Mouse (Mus musculus): ENCODE measurements around the gene Anxa2. TPM values are rescaled to one million over a fixed set of nuclear protein-coding genes. Genes with fewer than 3 reads are reported as not detected.

Gene Anxa2
- total RNA-seq, 2 experiments from 2014 or later = 28.0 to 52.6 TPM

- no peak overlapping the region for H3K4me3 ChIP-seq
- no peak for DNase-seq
- intact Hi-C loops (cut with DNase I) = no loop called here
- peak; percentile 51 for TF ChIP-seq CTCF (IDR thresholded peaks at IDR 0.05)
- no peak overlapping the region for H3K27ac ChIP-seq
Observed at GRCm38 (mm10) chr9:69488972-69489371, 35.6 kb downstream of the Anxa2 start.

DNA sequence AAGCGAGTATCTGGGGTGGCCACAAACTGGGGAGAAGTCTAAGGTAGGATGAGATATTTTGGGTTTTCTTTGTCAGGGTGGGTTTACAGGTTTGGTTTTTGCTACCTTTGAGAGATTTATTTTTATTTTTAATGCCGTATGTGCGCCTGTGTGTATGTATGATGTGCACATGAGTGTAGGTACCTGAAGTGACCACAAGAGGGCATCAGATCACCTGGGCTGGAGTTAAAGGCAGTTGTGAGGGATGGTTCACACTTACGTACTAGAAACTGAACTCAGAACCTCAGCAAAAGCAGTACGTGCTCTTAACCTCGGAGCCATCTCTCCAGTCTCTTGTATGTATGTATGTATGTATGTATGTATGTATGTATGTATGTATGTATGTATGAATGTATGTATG, 39.4 kb downstream of the Anxa2 start:
- H3K27ac ChIP-seq = no peak overlapping the region
- intact Hi-C loops (cut with DNase I) = no loop called here
- TF ChIP-seq CTCF (IDR thresholded peaks at IDR 0.05) = peak; percentile 36
- H3K4me3 ChIP-seq = no peak overlapping the region
- DNase-seq = no peak

- TF ChIP-seq CTCF (IDR thresholded peaks at IDR 0.05) = peak; percentile 94
- intact Hi-C loops (cut with DNase I) = no loop called here
- no peak overlapping the region for H3K27ac ChIP-seq
- peak; percentile 67 for DNase-seq
- H3K4me3 ChIP-seq = no peak overlapping the region
Observed at GRCm38 (mm10) chr9:69502504-69502903, 49.1 kb downstream of the Anxa2 start.

GRCm38 (mm10) chr9:69505611-69506010, 52.2 kb downstream of the Anxa2 start:
- peak; percentile 35 for DNase-seq
- TF ChIP-seq CTCF (IDR thresholded peaks at IDR 0.05) = peak; percentile 90
- Histone ChIP-seq H3K27ac (no peak overlapping the region), H3K4me3 (peak overlapping the region; percentile 66)
- intact Hi-C loops (cut with DNase I) = loop anchor here (5.0 kb wide), 1 partner anchor 117 kb away; no protein-coding TSS in a partner anchor

- H3K4me3 ChIP-seq = no peak overlapping the region
- no peak overlapping the region for H3K27ac ChIP-seq
- intact Hi-C loops (cut with DNase I) = loop anchor here (5.0 kb wide), 1 partner anchor 115 kb away; no protein-coding TSS in a partner anchor
- TF ChIP-seq CTCF (IDR thresholded peaks at IDR 0.05) = no peak
- no peak for DNase-seq
Observed at GRCm38 (mm10) chr9:69507206-69507605, 53.8 kb downstream of the Anxa2 start.

GRCm38 (mm10) chr9:69508016-69508415, 54.6 kb downstream of the Anxa2 start:
- Histone ChIP-seq H3K4me3 (no peak overlapping the region), H3K27ac (no peak overlapping the region)
- intact Hi-C loops (cut with DNase I) = loop anchor here (5.0 kb wide), 1 partner anchor 114 kb away; no protein-coding TSS in a partner anchor
- no peak for DNase-seq
- TF ChIP-seq CTCF (IDR thresholded peaks at IDR 0.05) = no peak

DNA sequence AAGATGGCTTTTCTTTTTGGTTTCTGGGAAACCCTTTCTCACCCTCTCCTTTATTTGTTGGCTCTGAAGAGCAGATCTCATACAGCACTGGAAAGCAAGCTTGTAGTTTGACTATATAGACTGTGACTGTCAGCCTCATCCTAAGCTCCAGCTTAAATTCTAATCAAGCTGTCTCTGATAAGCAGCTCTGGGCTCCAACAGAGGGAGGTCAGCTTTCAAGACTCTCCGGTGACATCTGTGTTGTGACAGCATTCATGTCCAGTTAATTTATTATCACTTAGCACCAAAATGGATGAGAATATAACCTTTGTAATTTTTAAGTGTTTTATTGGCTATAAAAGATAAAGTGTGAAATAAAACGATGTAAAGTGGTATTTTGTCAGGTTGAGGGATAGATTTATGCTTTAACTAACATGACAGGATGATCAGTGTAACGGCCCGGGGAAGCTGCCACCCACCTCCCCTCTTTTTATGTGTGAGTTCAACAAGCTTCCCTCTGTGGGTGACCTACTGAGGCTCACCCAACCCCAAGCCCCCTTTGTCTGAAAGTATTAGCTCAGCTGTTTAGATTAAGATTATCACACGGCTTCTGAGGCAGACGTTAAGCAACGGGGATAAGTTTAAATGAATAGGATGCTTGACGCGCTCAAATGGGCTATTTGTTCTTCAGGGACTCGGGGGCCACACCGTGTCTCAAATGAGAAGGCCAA, 58.6 kb downstream of the Anxa2 start:
- Histone ChIP-seq H3K27ac (no peak overlapping the region), H3K4me3 (no peak overlapping the region)
- intact Hi-C loops (cut with DNase I) = no loop called here
- DNase-seq = no peak
- TF ChIP-seq CTCF (IDR thresholded peaks at IDR 0.05) = no peak

GRCm38 (mm10) chr9:69512726-69513125, 59.3 kb downstream of the Anxa2 start:
- H3K4me3 ChIP-seq = no peak overlapping the region
- intact Hi-C loops (cut with DNase I) = no loop called here
- no peak for DNase-seq
- no peak overlapping the region for H3K27ac ChIP-seq
- no peak for TF ChIP-seq CTCF (IDR thresholded peaks at IDR 0.05)

DNA sequence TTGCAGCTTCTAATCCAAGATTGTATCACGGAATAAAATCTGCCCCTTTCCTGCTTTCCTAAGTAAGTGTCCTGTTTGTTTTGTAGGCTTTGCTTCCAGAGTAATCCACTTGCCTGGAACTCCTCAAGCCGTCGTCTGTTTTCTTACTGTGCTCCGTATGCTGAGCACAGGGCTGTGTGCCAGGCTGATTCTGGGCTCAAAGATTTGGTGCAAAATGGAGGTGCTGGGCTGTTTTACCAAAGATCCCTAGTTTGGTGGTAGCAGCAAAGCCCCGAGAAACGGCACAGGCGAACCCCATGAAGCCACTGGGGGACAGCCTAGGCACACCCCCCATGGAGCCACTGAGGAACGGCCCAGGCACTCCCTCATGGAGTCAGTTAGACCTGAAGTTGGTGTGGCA, 60.8 kb downstream of the Anxa2 start:
- TF ChIP-seq CTCF (IDR thresholded peaks at IDR 0.05) = no peak
- intact Hi-C loops (cut with DNase I) = no loop called here
- no peak overlapping the region for H3K27ac ChIP-seq
- H3K4me3 ChIP-seq = no peak overlapping the region
- DNase-seq = no peak

DNA sequence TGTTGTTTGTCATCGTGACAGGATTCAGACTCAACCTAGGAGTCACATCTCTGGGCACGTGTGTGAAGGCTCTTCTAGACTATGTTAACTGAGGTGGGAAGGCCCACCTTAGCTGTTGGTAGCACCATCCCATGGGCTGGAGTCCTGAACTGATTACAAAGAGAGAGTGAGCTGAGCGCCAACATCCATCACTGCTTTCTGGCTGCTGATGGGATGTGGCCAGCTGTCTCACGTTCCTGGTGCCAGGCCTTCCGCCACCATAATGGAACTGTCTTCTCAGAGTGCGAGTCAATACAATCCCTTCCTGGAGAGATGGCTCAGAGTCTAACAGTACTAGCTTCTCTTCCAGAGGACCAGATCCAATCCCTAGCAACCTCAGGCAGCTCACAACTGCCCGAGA, 62.0 kb downstream of the Anxa2 start:
- intact Hi-C loops (cut with DNase I) = no loop called here
- no peak overlapping the region for H3K27ac ChIP-seq
- TF ChIP-seq CTCF (IDR thresholded peaks at IDR 0.05) = no peak
- H3K4me3 ChIP-seq = no peak overlapping the region
- DNase-seq = no peak

- H3K27ac ChIP-seq = no peak overlapping the region
- H3K4me3 ChIP-seq = no peak overlapping the region
- intact Hi-C loops (cut with DNase I) = no loop called here
- no peak for TF ChIP-seq CTCF (IDR thresholded peaks at IDR 0.05)
- DNase-seq = no peak
Observed at GRCm38 (mm10) chr9:69517387-69518035, 64.1 kb downstream of the Anxa2 start.

Small RNA genes within 50 kb of the gene (microRNA-seq; reads per million reads assigned to microRNA genes)
- not detected for gene Mir3109

Other genes starting within 250 kb of the Anxa2 start
- gene Ice2, start 55.7 kb upstream of the Anxa2 start, total RNA-seq (2021) = 1 to 10 TPM; 4.7 to 7.1 TPM

Measured in gastrocnemius, adult 2 months (tissue).